Comparison of ENCODE assay signal across 8 mouse cellular contexts in genomic region chr5:103911555-103911954, GRCm38 (mm10). TPM values are rescaled to one million over a fixed set of nuclear protein-coding genes. Genes with fewer than 3 reads are reported as not detected.
DNase-seq lines count a peak whose midpoint lies in the region; ATAC-seq lines count a peak whose summit lies in the region.

No protein-coding gene starts in this region.

- peaks cover 3% of the 10 kb centered on the region for H3K27me3 ChIP-seq in lung, embryonic 16.5 days (ENCODE audit: control insufficient read depth, insufficient read depth, low read depth, low read length)
- H3K27me3 ChIP-seq in limb, embryonic 13.5 days, result peaks cover 3% of the 10 kb centered on the region; the same call in 1 of the 2 replicates
- no peaks in the 10 kb centered on the region for H3K27me3 ChIP-seq in stomach, embryonic 15.5 days (replicated peaks)

- H3K4me2 ChIP-seq in lung, embryonic 16.5 days (ENCODE audit: low read depth, low read length), result peak overlapping the region; percentile 77
- peak overlapping the region; percentile 79 for H3K4me2 ChIP-seq in limb, embryonic 13.5 days (replicated peaks)
- H3K4me2 ChIP-seq in stomach, embryonic 15.5 days, result peak overlapping the region; percentile 87

- H3K36me3 ChIP-seq in lung, embryonic 16.5 days (ENCODE audit: control insufficient read depth, insufficient read depth, low read length), result no peaks in the 10 kb centered on the region
- no peaks in the 10 kb centered on the region for H3K36me3 ChIP-seq in limb, embryonic 13.5 days
- no peaks in the 10 kb centered on the region for H3K36me3 ChIP-seq in stomach, embryonic 15.5 days

- peaks cover 5% of the 10 kb centered on the region; the same call in 1 of the 2 replicates for H3K4me1 ChIP-seq in lung, embryonic 16.5 days (replicated peaks; ENCODE audit: control insufficient read depth, insufficient read depth, low read length)
- peaks cover 13% of the 10 kb centered on the region for H3K4me1 ChIP-seq in limb, embryonic 13.5 days
- no peaks in the 10 kb centered on the region for H3K4me1 ChIP-seq in stomach, embryonic 15.5 days

- no peak for ATAC-seq in lung, embryonic 16.5 days (ENCODE audit: low read depth)
- 0 out of 2 replicates have a peak, but pooled peaks have one; percentile 1 for ATAC-seq in limb, embryonic 13.5 days (ENCODE audit: low FRiP score, low read depth)
- no peak for ATAC-seq in stomach, embryonic 15.5 days (ENCODE audit: insufficient read depth, low FRiP score, low read depth)
- no peak for ATAC-seq in granulocyte monocyte progenitor cell, adult 5-6 weeks (replicated peaks; ENCODE audit: poor library complexity, severe bottlenecking)

- peak; percentile 12 to 24 for DNase-seq in cerebellum, adult 18-20 months
- DNase-seq in cerebellum, postnatal 4 days (ENCODE audit: low spot score in 2 of 2), result no peak
- DNase-seq in lung, postnatal 36 days, result no peak
- no peak for DNase-seq in right cerebral cortex, postnatal 10 days (ENCODE audit: low spot score in 2 of 2)

- no peak overlapping the region for H3K4me3 ChIP-seq in lung, embryonic 16.5 days (ENCODE audit: low read length)
- peak overlapping the region; percentile 84 for H3K4me3 ChIP-seq in limb, embryonic 13.5 days
- no peak overlapping the region for H3K4me3 ChIP-seq in stomach, embryonic 15.5 days (replicated peaks)

- H3K9ac ChIP-seq in lung, embryonic 16.5 days (ENCODE audit: low read length), result no peak overlapping the region
- no peak overlapping the region for H3K9ac ChIP-seq in limb, embryonic 13.5 days
- no peak overlapping the region for H3K9ac ChIP-seq in stomach, embryonic 15.5 days

- H3K9me3 ChIP-seq in lung, embryonic 16.5 days (ENCODE audit: control insufficient read depth, low read length), result no peaks in the 10 kb centered on the region
- no peaks in the 10 kb centered on the region for H3K9me3 ChIP-seq in limb, embryonic 13.5 days
- no peaks in the 10 kb centered on the region for H3K9me3 ChIP-seq in stomach, embryonic 15.5 days

- no peak overlapping the region for H3K27ac ChIP-seq in lung, embryonic 16.5 days (ENCODE audit: low read length)
- no peak overlapping the region for H3K27ac ChIP-seq in limb, embryonic 13.5 days
- no peak overlapping the region for H3K27ac ChIP-seq in stomach, embryonic 15.5 days

- 62% methylated on average over 5 of the region's 5 CpGs for WGBS in lung, embryonic 16.5 days
- 81% methylated on average over 5 of the region's 5 CpGs for WGBS in limb, embryonic 13.5 days
- WGBS in stomach, embryonic 15.5 days, result 80% methylated on average over 5 of the region's 5 CpGs

RNA-seq across cellular contexts. Expression of gene Klhl8, which starts 0.5 kb away (rescaled TPM):
- 11.1 and 11.3 TPM in 2 replicates for polyA plus RNA-seq in lung, embryonic 16.5 days (2015; fragmentation: Nextera tagmentation; extraction: Ambion mirVana)
- 11.0 and 12.3 TPM in 2 replicates for polyA plus RNA-seq in limb, embryonic 13.5 days (2015; fragmentation: Nextera tagmentation; extraction: Ambion mirVana)
- 11.9 and 14.7 TPM in 2 replicates for polyA plus RNA-seq in stomach, embryonic 15.5 days (2015; fragmentation: Nextera tagmentation; extraction: Ambion mirVana)
- 1.9 and 2.5 TPM in 2 replicates for total RNA-seq in granulocyte monocyte progenitor cell, adult 5-6 weeks (2014; fragmentation: Nextera tagmentation)
- 3.5 and 4.1 TPM in 2 replicates for total RNA-seq in granulocyte monocyte progenitor cell, adult 5-6 weeks (2017)

Comparison
In these comparisons a context has a peak if more than half of its experiments do, and no peak if none do; other contexts are left out.
1. DNase-seq: peak in cerebellum, adult 18-20 months (2 of 2); none in cerebellum, postnatal 4 days (0 of 2), lung, postnatal 36 days (single experiment) and right cerebral cortex, postnatal 10 days (0 of 2).
2. Peak in every context shown above with its lines, with median percentiles within 50 percentile points of each other: H3K4me2 ChIP-seq.